Mouse (Mus musculus) spleen, adult 2 months (tissue): Measurements from ENCODE around the gene Thrap3. TPM values are rescaled to one million over a fixed set of nuclear protein-coding genes. Genes with fewer than 3 reads are reported as not detected.

Source experiments
- DNase-seq, 2 experiments: peaks; one replicate each; pipeline versions ENCODE4 v3.0.0 to v3.0.0-alpha.2; 2012 to 2021; ENCODE audit warnings: low spot score in 2 of 2, low read depth in 1 of 2
- H3K27ac ChIP-seq: fragments of 200-500 bp; 2 replicates; pipeline ENCODE4 v1.5.1; 2012; ENCODE audit warnings: low read length, inconsistent platforms; ENCODE audit not compliant: insufficient read depth
- H3K27me3 ChIP-seq: fragments of 200-500 bp; 2 replicates; pipeline ENCODE4 v1.6.1; 2012; ENCODE audit warnings: mild to moderate bottlenecking, moderate library complexity, low read length, inconsistent platforms; ENCODE audit not compliant: control insufficient read depth, insufficient read depth
- H3K36me3 ChIP-seq: fragments of 200-500 bp; 2 replicates; pipeline ENCODE4 v1.6.1; 2012; ENCODE audit warnings: mild to moderate bottlenecking, low read length, inconsistent platforms; ENCODE audit not compliant: control insufficient read depth, insufficient read depth
- H3K4me1 ChIP-seq: fragments of 200-500 bp; 2 replicates; pipeline ENCODE4 v1.6.1; 2011; ENCODE audit warnings: inconsistent platforms; ENCODE audit not compliant: control insufficient read depth, insufficient read depth, insufficient read length
- H3K4me3 ChIP-seq: fragments of 200-500 bp; 2 replicates; pipeline ENCODE4 v1.5.1; 2011; ENCODE audit warnings: mild to moderate bottlenecking, inconsistent platforms; ENCODE audit not compliant: insufficient read depth, insufficient read length; ENCODE audit errors: extremely low read depth
- CTCF ChIP-seq: fragments of 200-500 bp; IDR thresholded peaks from 2 replicates; pipeline ENCODE4 v1.5.1; 2011; ENCODE audit warnings: mild to moderate bottlenecking, inconsistent platforms; ENCODE audit not compliant: insufficient read depth, insufficient read length, insufficient replicate concordance; ENCODE audit errors: extremely low read depth
- POLR2A ChIP-seq: fragments of 200-500 bp; IDR thresholded peaks from 2 replicates; pipeline ENCODE4 v1.6.1; 2011; ENCODE audit warnings: low read depth, low read length, inconsistent platforms
- whole genome bisulfite sequencing: fragments of 180-500 bp; shearing (Covaris S2); methylation state at CpG from one replicate; pipeline ENCODE4 v1.1.7; 2018; 5-methylcytosine and 5-hydroxymethylcytosine counted together
- polyA plus RNA-seq: library from polyadenylated mRNA; depleted of rRNA; stranded (reverse); fragments of >200 nt; gene quantifications from 2 replicates; pipeline ENCODE4 v1.2.3, GENCODE M21; 2012

Thrap3 gene
- polyA plus RNA-seq, 1 experiment, result 53.0 TPM

DNA sequence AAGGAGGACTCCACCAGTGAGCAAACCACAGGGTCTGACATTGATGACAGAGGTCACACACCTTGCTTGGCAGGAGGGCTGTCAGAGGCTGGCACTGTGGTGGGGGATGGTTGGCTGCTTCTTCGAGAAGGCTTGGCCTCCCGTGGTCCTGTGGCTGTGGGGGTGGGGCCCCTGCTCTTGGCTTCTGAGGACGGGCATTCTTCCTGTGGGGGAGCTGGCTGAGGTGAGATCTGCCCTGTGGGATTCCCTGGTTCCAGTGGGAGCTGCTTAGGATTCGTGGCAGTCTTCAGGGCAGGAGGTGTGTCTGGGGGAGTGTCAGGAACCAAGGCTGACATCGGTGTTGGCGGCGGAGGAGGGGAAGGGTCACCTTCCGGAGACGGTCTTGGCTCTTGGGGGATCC is 39.4 kb upstream of the Thrap3 start:
- H3K27ac ChIP-seq, result no peak overlapping the region
- H3K27me3 ChIP-seq, result no peaks in the 10 kb centered on the region
- no peak for DNase-seq
- H3K4me3 ChIP-seq, result no peak overlapping the region
- 69% methylated on average over 9 of the region's 9 CpGs for WGBS
- no peaks in the 10 kb centered on the region; the same call in none of the 2 replicates for H3K4me1 ChIP-seq
- peaks cover 29% of the 10 kb centered on the region for H3K36me3 ChIP-seq
- TF ChIP-seq CTCF (no peak), POLR2A (no peak)

DNA sequence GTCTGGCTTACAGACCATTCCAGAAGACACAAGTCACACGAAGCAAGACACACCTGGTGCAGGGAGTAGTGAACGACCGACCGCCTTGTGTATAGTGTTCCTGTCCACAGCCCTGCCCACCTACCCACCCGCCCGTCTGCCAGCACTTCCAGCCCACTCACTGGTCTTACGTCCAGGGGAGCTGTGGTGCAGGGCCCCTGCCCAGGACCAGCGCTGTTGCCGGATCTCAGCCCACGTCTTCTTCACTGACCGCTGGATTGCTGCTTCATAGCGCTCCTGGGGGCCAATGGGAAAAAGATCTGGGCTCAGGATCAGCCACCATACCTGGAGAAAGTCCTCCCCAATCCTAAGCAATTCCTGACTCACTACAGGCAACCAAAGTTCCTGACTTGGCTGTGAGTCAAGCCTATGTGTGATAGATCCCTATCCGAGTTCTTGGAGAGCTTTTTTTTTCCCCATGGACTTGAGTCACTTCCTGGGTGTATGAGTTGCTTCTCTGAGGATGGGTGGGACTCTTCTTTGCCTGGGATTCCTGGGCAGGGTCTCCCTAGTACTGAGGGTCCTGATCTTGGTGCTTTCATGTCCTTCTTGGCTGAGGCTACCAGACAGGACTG is 37.4 kb upstream of the Thrap3 start:
- no peak for DNase-seq
- H3K36me3 ChIP-seq, result peaks cover 40% of the 10 kb centered on the region
- 90% methylated on average over 13 of the region's 13 CpGs for WGBS
- H3K4me3 ChIP-seq, result no peak overlapping the region
- TF ChIP-seq POLR2A, result no peak
- no peak for TF ChIP-seq CTCF
- H3K27ac ChIP-seq, result no peak overlapping the region
- H3K4me1 ChIP-seq, result peaks cover 3% of the 10 kb centered on the region
- no peaks in the 10 kb centered on the region for H3K27me3 ChIP-seq

DNA sequence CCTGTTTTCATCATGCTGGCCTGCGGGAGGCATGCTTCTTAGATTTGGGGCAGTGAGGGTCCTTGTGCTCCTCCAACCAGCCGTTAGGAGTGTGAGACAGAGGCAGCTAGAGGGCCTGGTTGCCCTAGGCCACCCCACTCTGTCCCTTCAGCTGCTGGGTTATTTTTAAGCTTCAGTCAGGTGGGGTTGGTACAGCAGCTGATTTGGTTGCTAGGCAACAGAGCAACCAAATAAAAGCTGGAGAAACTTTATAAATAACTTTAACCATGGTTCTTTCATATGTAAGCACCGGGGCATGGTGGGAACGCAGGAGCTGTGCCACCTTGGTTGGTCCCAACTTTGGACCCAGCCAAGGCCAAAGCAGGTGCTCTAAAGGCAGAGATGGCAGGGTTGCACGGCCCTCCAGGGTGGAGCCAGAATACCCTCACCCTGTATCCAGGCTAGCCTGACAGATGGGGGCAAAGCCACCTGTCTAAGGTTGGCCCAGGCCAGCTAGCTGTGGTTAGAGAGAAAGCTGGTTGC is 35.2 kb upstream of the Thrap3 start:
- no peak overlapping the region for H3K27ac ChIP-seq
- peaks cover 9% of the 10 kb centered on the region for H3K4me1 ChIP-seq
- H3K4me3 ChIP-seq, result no peak overlapping the region
- WGBS, result 73% methylated on average over 5 of the region's 5 CpGs
- no peak for DNase-seq
- H3K27me3 ChIP-seq, result no peaks in the 10 kb centered on the region
- H3K36me3 ChIP-seq, result peaks cover 59% of the 10 kb centered on the region
- no peak for TF ChIP-seq CTCF
- TF ChIP-seq POLR2A, result no peak

DNA sequence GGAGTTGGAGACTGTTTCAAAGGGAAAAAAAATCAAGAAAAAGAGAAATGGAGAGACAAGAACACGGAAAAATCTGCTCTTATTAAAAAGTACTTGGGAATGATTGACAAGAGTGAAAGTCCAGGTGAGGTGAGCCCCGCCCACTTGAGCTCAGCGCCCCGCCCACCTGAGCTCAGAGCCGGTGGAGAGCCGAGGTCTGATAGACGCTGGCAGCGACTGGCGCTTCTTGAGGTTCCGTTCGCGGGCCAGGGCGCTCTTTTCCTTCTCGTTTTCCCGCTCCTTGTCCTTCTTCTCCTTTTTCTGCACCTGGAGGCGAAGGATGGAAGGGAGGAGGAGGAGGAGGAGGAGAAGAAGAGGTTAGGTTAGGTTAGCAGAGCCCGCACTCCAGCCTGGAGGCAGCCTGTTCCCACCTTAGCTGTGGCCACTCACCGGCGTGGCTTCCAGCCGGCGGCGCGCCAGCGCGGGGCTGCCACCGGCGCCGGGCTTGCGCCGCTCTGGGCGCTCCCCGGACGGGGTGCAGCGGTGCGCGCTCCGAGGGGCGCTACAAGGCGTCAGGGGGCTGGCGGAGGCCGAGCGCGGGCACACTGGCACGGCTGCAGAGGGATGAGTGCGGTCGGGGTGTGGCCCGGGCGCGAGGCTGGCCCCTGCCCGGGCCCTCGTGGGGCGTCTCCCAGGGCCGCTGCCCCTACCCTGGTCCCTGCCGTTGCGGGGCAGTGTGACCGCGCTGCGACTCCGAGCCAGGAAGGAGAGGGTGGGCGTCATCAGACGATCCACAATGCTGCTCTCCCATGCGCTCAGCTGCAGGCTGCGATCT is 34.1 kb upstream of the Thrap3 start:
- no peak overlapping the region for H3K4me3 ChIP-seq

DNA sequence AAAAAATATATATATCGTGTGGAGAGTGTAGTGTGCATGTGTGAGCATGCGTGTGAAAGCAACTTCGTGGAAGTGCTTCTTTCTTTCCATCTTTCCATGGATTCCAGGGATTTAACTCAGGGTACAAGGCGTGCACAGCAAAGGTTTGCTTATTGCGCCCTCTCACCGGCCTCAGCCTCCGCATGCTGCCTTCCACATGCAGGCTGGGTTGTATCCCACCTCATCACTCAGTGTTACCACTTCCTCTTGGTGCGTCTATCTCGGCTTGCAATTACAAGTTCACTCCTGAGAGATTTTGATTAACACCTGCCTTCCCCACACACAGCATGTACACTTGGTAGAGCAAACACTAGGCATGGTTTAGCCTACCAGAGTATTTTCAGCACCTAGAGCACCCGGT is 32.6 kb upstream of the Thrap3 start:
- TF ChIP-seq POLR2A, result no peak
- no peak for TF ChIP-seq CTCF
- no peak for DNase-seq
- WGBS, result 43% methylated on average over 10 of the region's 10 CpGs
- H3K27me3 ChIP-seq, result no peaks in the 10 kb centered on the region
- peaks cover 12% of the 10 kb centered on the region for H3K4me1 ChIP-seq
- H3K27ac ChIP-seq, result 0 out of 2 replicates have a peak overlapping the region, but pooled peaks have one; percentile 40
- H3K36me3 ChIP-seq, result peaks cover 46% of the 10 kb centered on the region
- no peak overlapping the region for H3K4me3 ChIP-seq

More for the DNA sequence above, 34.1 kb upstream of the Thrap3 start:
- peaks cover 9% of the 10 kb centered on the region for H3K4me1 ChIP-seq
- no peak overlapping the region for H3K27ac ChIP-seq
- H3K36me3 ChIP-seq, result peaks cover 57% of the 10 kb centered on the region
- DNase-seq, result no peak
- whole genome bisulfite sequencing, result 94% methylated on average over 63 of the region's 63 CpGs
- no peaks in the 10 kb centered on the region for H3K27me3 ChIP-seq
- TF ChIP-seq CTCF, result no peak
- TF ChIP-seq POLR2A, result no peak

DNA sequence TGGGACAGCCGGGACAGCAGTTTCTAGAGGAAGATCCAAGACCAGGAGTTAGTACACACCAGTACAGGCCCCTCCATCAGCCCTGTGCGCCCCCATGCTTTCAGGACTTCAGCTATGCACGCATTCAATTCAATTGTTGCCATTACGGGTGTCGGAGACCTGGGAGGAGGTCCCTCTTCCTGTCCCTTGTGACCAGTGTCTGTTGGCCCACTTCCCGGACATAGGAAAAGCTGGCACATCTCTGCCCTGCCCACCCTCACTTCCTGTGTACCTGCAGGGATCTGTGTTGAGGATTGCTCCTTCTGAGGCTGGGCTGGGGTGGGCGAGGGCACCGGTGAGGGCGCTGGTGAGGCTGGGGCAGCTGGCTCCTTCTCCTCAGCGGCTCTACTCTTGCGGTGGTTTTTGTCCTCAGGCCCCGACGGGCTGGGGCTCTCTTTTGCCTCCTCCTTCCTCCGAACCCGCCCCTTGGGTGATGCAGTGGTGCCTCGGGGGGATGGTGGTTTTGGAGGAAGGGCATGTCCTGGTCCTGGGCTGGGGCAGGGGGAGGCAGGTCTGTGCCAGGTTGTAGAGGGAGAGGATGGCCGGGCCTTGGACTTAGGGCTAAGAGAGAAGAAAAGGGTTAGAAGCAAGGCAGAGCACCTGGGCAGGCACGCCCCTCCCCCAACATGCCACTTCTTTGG is 32.1 kb upstream of the Thrap3 start:
- Histone ChIP-seq H3K4me3 (no peak overlapping the region), H3K27me3 (no peaks in the 10 kb centered on the region), H3K4me1 (peaks cover 12% of the 10 kb centered on the region), H3K36me3 (peaks cover 44% of the 10 kb centered on the region), H3K27ac (peak overlapping the region; percentile 40; the same call in 1 of the 2 replicates)
- TF ChIP-seq CTCF (no peak), POLR2A (no peak)
- peak in 1 of 2 experiments; percentile 46 for DNase-seq
- WGBS, result 58% methylated on average over 18 of the region's 18 CpGs
